Mouse (Mus musculus) monocyte, adult 5-6 weeks (primary cell): ENCODE data around the gene Mosmo. TPM values are rescaled to one million over a fixed set of nuclear protein-coding genes. Genes with fewer than 3 reads are reported as not detected.
"Not testable (repeated sequence)": the region's sequence is repeated elsewhere in the genome, so short reads cannot be mapped to it uniquely, and the experiment has no call there.

Experiments used
- ATAC-seq: fragments of 153-309, 156-312 bp; replicated peaks from 2 replicates; pipeline ENCODE4 v1.8.0; 2017; ENCODE audit warnings: mild to moderate bottlenecking; ENCODE audit not compliant: low TSS enrichment, insufficient number of reproducible peaks, severe bottlenecking, poor library complexity, low FRiP score
- total RNA-seq: library from RNA; stranded (forward); fragments of 200-1000, 200-491, 200-594 nt; gene quantifications from 3 replicates; pipeline ENCODE4 v1.2.3, GENCODE M21; 2017

Gene Mosmo
- total RNA-seq, 1 experiment from 2014 or later, result 50.9 TPM

GRCm38 (mm10) chr7:120695641-120696040, 18.2 kb downstream of the Mosmo start:
- ATAC-seq, result no peak

- no peak for ATAC-seq
Observed at GRCm38 (mm10) chr7:120696331-120696730, 18.9 kb downstream of the Mosmo start.

- ATAC-seq, result peak; percentile 73
Observed at GRCm38 (mm10) chr7:120699586-120699985, 22.2 kb downstream of the Mosmo start.

GRCm38 (mm10) chr7:120703888-120704287, 26.5 kb downstream of the Mosmo start:
- no peak for ATAC-seq

- no peak for ATAC-seq
Observed at GRCm38 (mm10) chr7:120712071-120712470, 34.7 kb downstream of the Mosmo start.

- ATAC-seq, result no peak
Observed at GRCm38 (mm10) chr7:120713225-120713624, 35.8 kb downstream of the Mosmo start.

- not testable (repeated sequence) for ATAC-seq
Observed at GRCm38 (mm10) chr7:120713951-120714350, 36.5 kb downstream of the Mosmo start.

GRCm38 (mm10) chr7:120717261-120717660, 39.8 kb downstream of the Mosmo start:
- no peak for ATAC-seq

GRCm38 (mm10) chr7:120721051-120721450, 43.6 kb downstream of the Mosmo start:
- no peak for ATAC-seq

- no peak for ATAC-seq
Observed at GRCm38 (mm10) chr7:120721456-120721855, 44.0 kb downstream of the Mosmo start.

- ATAC-seq, result no peak
Observed at GRCm38 (mm10) chr7:120722063-120722462, 44.6 kb downstream of the Mosmo start.

- no peak for ATAC-seq
Observed at GRCm38 (mm10) chr7:120722839-120723278, 45.4 kb downstream of the Mosmo start.

GRCm38 (mm10) chr7:120727581-120727980, 50.2 kb downstream of the Mosmo start:
- no peak; the same call in 1 of the 2 replicates for ATAC-seq

GRCm38 (mm10) chr7:120729635-120730034, 52.2 kb downstream of the Mosmo start:
- ATAC-seq, result no peak

- no peak for ATAC-seq
Observed at GRCm38 (mm10) chr7:120732906-120733305, 55.5 kb downstream of the Mosmo start.

- no peak for ATAC-seq
Observed at GRCm38 (mm10) chr7:120739018-120739417, 61.6 kb downstream of the Mosmo start, which contains the start of gene Vwa3a. Vwa3a (plus strand) TSS chr7:120739318.

GRCm38 (mm10) chr7:120739558-120740101, 62.2 kb downstream of the Mosmo start:
- no peak for ATAC-seq

- ATAC-seq, result no peak
Observed at GRCm38 (mm10) chr7:120743366-120744351, 66.2 kb downstream of the Mosmo start.

GRCm38 (mm10) chr7:120744606-120745005, 67.2 kb downstream of the Mosmo start:
- no peak for ATAC-seq

- ATAC-seq, result no peak
Observed at GRCm38 (mm10) chr7:120746029-120746428, 68.6 kb downstream of the Mosmo start.
